ENCODE assay signal across 7 mouse cellular contexts in genomic region chr4:133129931-133130889, GRCm38 (mm10). TPM values are rescaled to one million over a fixed set of nuclear protein-coding genes. Genes with fewer than 3 reads are reported as not detected.
DNase-seq lines count a peak whose midpoint lies in the region; ATAC-seq and TF ChIP-seq lines count a peak whose summit lies in the region.

Wasf2 (plus strand) TSS chr4:133130505.

- H3K9me3 ChIP-seq in embryonic facial prominence, embryonic 10.5 days, result 0 out of 2 replicates have a peak, but pooled peaks cover 2% of the 10 kb centered on the region
- H3K9me3 ChIP-seq in intestine, postnatal 0 days (ENCODE audit: control insufficient read depth), result no peaks in the 10 kb centered on the region
- H3K9me3 ChIP-seq in midbrain, embryonic 12.5 days, result no peaks in the 10 kb centered on the region

- peak; percentile 92 for ATAC-seq in intestine, postnatal 0 days
- peak; percentile 96 for ATAC-seq in midbrain, embryonic 12.5 days (ENCODE audit: low FRiP score, low read depth)

- peaks cover 31% of the 10 kb centered on the region for H3K4me1 ChIP-seq in embryonic facial prominence, embryonic 10.5 days
- H3K4me1 ChIP-seq in intestine, postnatal 0 days (replicated peaks; ENCODE audit: control insufficient read depth, insufficient read depth, low read length), result peaks cover 3% of the 10 kb centered on the region; the same call in 1 of the 2 replicates
- peaks cover 23% of the 10 kb centered on the region for H3K4me1 ChIP-seq in midbrain, embryonic 12.5 days
- peaks cover 8% of the 10 kb centered on the region; the same call in 1 of the 2 replicates for H3K4me1 ChIP-seq in small intestine, adult 2 months (ENCODE audit: control insufficient read depth, insufficient read depth, insufficient read length, low read length)

- DNase-seq in adrenal gland, postnatal 10 days, result peak; percentile 95
- DNase-seq in embryonic facial prominence, embryonic 10.5 days (ENCODE audit: low spot score), result peak; percentile 97
- peak; percentile 90 for DNase-seq in gonadal fat pad, adult 2 months (ENCODE audit: low read depth)
- peak; percentile 96 for DNase-seq in left cerebral cortex, postnatal 4 days

- no peak for TF ChIP-seq CTCF in intestine, postnatal 0 days (IDR thresholded peaks at IDR 0.05; ENCODE audit: low read depth)
- peak; percentile 3; the same call in 1 of the 2 replicates for TF ChIP-seq CTCF in small intestine, adult 2 months (IDR thresholded peaks at IDR 0.05; ENCODE audit: extremely low read depth, insufficient read length, insufficient replicate concordance, low read depth, low read length)

- intact Hi-C loops in left cerebral cortex, postnatal 4 days (cut with DNase I), result no loop called here

- peak; percentile 89 for TF ChIP-seq POLR2A in small intestine, adult 2 months (IDR thresholded peaks at IDR 0.05; ENCODE audit: low read depth, low read length)

- peak within 1 kb of the TSS; percentile 97 for H3K4me3 ChIP-seq in embryonic facial prominence, embryonic 10.5 days
- H3K4me3 ChIP-seq in intestine, postnatal 0 days (ENCODE audit: low read depth, low read length), result peak within 1 kb of the TSS; percentile 97
- peak within 1 kb of the TSS; percentile 95 for H3K4me3 ChIP-seq in midbrain, embryonic 12.5 days
- H3K4me3 ChIP-seq in small intestine, adult 2 months (ENCODE audit: low read depth, low read length), result peak within 1 kb of the TSS; percentile 86

- WGBS in embryonic facial prominence, embryonic 10.5 days, result under 1% methylated on average over 65 of the region's 65 CpGs
- under 1% methylated on average over 65 of the region's 65 CpGs for WGBS in intestine, postnatal 0 days
- WGBS in midbrain, embryonic 12.5 days, result under 1% methylated on average over 65 of the region's 65 CpGs
- WGBS in small intestine, adult 2 months, result under 1% methylated on average over 65 of the region's 65 CpGs

- H3K27ac ChIP-seq in embryonic facial prominence, embryonic 10.5 days (replicated peaks), result peak within 1 kb of the TSS; percentile 95
- H3K27ac ChIP-seq in intestine, postnatal 0 days (ENCODE audit: low read depth, low read length), result peak within 1 kb of the TSS; percentile 93
- peak within 1 kb of the TSS; percentile 57 for H3K27ac ChIP-seq in midbrain, embryonic 12.5 days (replicated peaks)
- peak within 1 kb of the TSS; percentile 93 for H3K27ac ChIP-seq in small intestine, adult 2 months (ENCODE audit: insufficient read depth, low read depth, low read length)

- peak within 1 kb of the TSS; percentile 97 for H3K9ac ChIP-seq in intestine, postnatal 0 days (ENCODE audit: low read depth, low read length)
- peak within 1 kb of the TSS; percentile 78 for H3K9ac ChIP-seq in midbrain, embryonic 12.5 days (replicated peaks)

- no peaks in the 10 kb centered on the region for H3K27me3 ChIP-seq in embryonic facial prominence, embryonic 10.5 days (replicated peaks; ENCODE audit: low read depth, poor library complexity, severe bottlenecking)
- no peaks in the 10 kb centered on the region for H3K27me3 ChIP-seq in intestine, postnatal 0 days (replicated peaks; ENCODE audit: control insufficient read depth, insufficient read depth, low read length)
- H3K27me3 ChIP-seq in midbrain, embryonic 12.5 days, result no peaks in the 10 kb centered on the region
- no peaks in the 10 kb centered on the region for H3K27me3 ChIP-seq in small intestine, adult 2 months (ENCODE audit: control insufficient read depth, insufficient read depth, low read length)

- peaks cover 17% of the 10 kb centered on the region for H3K36me3 ChIP-seq in embryonic facial prominence, embryonic 10.5 days (replicated peaks)
- H3K36me3 ChIP-seq in intestine, postnatal 0 days (ENCODE audit: control insufficient read depth, insufficient read depth), result no peaks in the 10 kb centered on the region
- 0 out of 2 replicates have a peak, but pooled peaks cover 8% of the 10 kb centered on the region for H3K36me3 ChIP-seq in midbrain, embryonic 12.5 days
- peaks cover 6% of the 10 kb centered on the region; the same call in 1 of the 2 replicates for H3K36me3 ChIP-seq in small intestine, adult 2 months (ENCODE audit: control insufficient read depth, insufficient read depth, low read length)

- H3K4me2 ChIP-seq in intestine, postnatal 0 days (replicated peaks; ENCODE audit: low read depth), result peak within 1 kb of the TSS; percentile 90
- H3K4me2 ChIP-seq in midbrain, embryonic 12.5 days (replicated peaks), result peak within 1 kb of the TSS; percentile 64

RNA-seq across cellular contexts. Expression of gene Wasf2, which starts in this region (rescaled TPM):
- 100 to 1,000 TPM; 122 to 123 TPM for total RNA-seq in adrenal gland, postnatal 10 days (2021)
- polyA plus RNA-seq in embryonic facial prominence, embryonic 10.5 days (2016; fragmentation: Nextera tagmentation; extraction: Ambion mirVana), result 66.7 and 73.0 TPM in 2 replicates
- polyA plus RNA-seq in gonadal fat pad, adult 2 months (2012; rRNA removed), result 47.2 and 62.0 TPM in 2 replicates
- polyA plus RNA-seq in intestine, postnatal 0 days (2015; fragmentation: Nextera tagmentation; extraction: Ambion mirVana), result 64.6 and 68.4 TPM in 2 replicates
- 10 to 100 TPM; 34.0 to 35.7 TPM for total RNA-seq in left cerebral cortex, postnatal 4 days (2021)
- polyA plus RNA-seq in midbrain, embryonic 12.5 days (2016; fragmentation: Nextera tagmentation; extraction: Ambion mirVana), result 43.5 and 50.0 TPM in 2 replicates
- polyA plus RNA-seq in small intestine, adult 2 months (2012; rRNA removed), result 37.6 and 97.6 TPM in 2 replicates

Comparison
In these comparisons a context has a peak if more than half of its experiments do, and no peak if none do; other contexts are left out.
1. Peak in every context shown above with its lines: DNase-seq, ATAC-seq, H3K4me3 ChIP-seq and H3K27ac ChIP-seq.